Mouse (Mus musculus): ENCODE data around the gene Fkbp8.

Fkbp8 gene

DNA sequence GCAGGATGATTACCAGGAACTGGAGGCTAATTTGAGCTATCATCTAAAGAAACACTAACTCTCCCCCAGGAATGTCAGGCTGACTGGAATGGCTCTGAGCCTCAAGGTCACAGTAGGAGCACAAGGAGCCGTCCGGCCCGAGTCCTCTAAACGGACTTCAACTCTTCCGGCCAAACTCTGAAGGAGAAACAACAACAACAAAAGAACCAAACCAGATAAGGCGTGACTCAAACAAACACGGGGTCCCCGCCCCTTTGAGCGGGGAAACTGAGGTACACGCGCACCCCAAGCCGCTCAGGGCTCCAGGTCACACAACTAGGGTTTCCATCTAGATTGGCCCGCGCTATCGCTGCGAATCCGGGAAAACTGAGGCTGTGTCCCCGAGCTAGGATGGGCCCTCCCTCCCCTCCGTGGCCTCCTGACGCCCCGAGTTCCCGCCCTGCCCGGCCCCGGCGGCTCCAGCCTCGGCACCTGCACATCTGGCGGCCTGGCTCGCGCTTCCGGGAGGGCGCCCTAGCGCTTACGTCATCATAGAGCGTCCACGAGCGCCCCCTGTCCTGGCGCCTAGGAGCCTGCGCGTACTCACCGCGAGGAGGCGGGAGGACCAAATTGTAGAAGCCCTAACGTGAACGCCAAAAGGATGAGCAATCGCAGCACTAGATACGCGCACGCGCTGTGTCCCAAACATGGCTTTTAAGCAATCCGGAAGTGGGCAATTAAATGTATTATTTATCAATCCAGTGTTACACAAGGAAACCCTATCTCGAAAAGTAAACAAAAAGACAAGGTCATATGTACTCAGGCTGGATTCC, 4.7 kb upstream of the Fkbp8 start:
- in situ Hi-C loops (cut with MboI, MseI), result loop anchor here (25.0 kb wide), 1 partner anchor 1140 kb away; the partner anchor contains the start of gene Unc13a

DNA sequence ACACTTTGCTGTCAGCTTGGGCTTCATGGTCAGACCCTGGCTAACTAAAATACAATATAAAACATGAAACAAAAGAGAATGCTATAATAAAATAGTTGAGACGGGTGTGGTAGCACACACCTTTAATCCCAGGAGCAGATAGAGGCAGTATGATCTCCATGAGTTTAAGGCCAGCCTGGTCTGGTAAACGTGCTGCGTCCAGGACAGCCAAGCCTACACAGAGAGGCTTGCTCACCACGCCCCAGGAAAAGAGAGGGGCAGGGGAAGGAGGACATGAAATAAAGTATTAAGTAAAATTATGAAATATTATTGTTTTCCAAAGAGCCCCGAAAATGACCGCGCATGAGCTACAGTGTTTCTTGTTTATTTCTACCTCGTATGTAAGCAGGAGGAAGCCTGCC, 413 bp upstream of the Fkbp8 start:
- in situ Hi-C loops (cut with MboI, MseI), result no loop called here

DNA sequence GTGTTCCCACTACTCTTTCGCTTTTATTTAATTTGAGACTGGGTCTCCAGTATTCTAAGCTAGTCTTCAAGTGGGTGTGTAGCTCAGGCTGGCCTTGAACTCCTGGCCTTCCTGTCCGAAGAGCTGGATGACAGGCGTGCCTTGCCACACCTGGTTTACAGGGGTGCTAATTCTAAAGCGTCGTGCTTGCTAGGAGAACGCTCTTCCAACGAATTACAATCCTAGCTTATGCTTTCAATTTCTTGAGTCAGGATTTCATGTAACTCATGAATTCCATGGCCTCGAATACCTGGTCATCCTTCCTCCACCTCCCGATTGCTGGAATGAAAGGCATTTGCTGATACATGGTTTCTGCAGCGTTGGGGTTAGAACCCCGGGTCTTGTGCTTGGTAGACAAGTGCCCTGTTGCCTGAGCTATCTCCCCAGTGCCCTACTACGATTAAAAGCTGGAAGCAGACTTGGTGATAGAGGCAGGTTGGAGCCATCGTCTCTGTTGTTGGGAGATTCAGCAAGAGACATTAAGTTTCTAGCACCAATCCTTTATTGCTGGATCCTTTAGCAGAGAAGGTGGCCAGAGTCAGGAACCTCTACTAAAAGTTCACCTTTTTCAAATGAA, 766 bp downstream of the Fkbp8 start:
- in situ Hi-C loops (cut with MboI, MseI), result no loop called here

DNA sequence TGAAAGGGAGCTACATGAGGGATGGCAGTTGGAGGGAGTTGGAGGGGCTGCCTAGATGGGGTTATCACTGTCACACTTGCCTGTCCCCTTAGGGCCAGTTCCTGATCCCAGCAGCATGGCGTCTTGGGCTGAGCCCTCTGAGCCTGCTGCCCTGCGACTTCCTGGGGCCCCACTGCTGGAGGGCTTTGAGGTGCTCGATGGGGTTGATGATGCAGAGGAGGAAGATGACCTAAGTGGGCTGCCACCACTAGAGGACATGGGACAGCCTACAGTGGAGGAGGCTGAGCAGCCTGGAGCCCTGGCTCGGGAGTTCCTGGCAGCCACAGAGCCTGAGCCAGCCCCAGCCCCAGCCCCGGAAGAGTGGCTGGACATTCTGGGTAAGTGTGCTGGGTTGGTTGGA, 1.8 kb downstream of the Fkbp8 start:
- in situ Hi-C loops (cut with MboI, MseI), result no loop called here

DNA sequence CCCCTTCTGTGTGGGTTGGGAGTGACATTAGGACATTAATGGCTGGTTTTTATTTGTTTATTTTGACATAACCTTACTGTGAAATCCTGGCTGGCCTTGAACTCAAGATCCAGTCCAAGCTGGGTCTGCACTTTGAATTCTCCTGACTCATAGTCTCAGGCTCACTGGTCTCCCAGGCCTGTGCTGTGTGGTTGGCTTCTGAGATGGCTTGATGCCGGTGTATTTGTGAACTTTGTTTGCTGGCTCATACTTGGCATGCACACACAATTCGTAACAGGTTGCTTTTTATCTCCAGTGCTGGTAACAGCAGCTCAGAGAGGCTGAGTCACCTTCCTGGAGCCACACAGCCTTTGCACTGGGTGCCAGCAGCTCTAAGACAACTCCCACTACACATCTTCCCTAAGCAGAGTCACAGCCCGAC, 2.2 kb downstream of the Fkbp8 start:
- in situ Hi-C loops (cut with MboI, MseI), result no loop called here

DNA sequence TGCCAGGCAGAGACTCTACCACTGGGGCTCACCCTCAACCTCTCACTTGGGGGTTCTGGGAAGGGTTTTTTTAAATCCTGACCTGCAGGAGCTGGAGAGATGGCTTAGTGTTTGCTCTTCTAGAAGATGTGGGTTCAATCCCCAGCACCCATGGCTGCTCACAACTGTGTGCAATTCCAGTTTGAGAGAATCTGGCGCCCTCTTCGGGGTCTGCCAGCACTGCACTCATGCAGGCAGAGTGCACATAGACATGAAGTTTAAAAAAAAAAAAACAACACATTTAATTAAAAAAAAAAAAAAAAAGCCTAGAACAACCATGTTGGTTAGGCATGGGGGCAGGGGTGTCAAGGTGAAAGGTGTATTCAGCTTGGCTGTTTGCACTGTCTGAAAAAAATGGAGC, 2.8 kb downstream of the Fkbp8 start:
- in situ Hi-C loops (cut with MboI, MseI), result no loop called here

GRCm38 (mm10) chr8:70534281-70534680, 6.8 kb downstream of the Fkbp8 start:
- in situ Hi-C loops (cut with MboI, MseI), result no loop called here

- in situ Hi-C loops (cut with MboI, MseI), result no loop called here
Measured at GRCm38 (mm10) chr8:70535221-70535620, 7.7 kb downstream of the Fkbp8 start.

GRCm38 (mm10) chr8:70535701-70536100, 8.2 kb downstream of the Fkbp8 start:
- in situ Hi-C loops (cut with MboI, MseI), result no loop called here

- in situ Hi-C loops (cut with MboI, MseI), result no loop called here
Measured at GRCm38 (mm10) chr8:70538024-70538579, 10.6 kb downstream of the Fkbp8 start.

GRCm38 (mm10) chr8:70538633-70539076, 11.1 kb downstream of the Fkbp8 start:
- in situ Hi-C loops (cut with MboI, MseI), result no loop called here

DNA sequence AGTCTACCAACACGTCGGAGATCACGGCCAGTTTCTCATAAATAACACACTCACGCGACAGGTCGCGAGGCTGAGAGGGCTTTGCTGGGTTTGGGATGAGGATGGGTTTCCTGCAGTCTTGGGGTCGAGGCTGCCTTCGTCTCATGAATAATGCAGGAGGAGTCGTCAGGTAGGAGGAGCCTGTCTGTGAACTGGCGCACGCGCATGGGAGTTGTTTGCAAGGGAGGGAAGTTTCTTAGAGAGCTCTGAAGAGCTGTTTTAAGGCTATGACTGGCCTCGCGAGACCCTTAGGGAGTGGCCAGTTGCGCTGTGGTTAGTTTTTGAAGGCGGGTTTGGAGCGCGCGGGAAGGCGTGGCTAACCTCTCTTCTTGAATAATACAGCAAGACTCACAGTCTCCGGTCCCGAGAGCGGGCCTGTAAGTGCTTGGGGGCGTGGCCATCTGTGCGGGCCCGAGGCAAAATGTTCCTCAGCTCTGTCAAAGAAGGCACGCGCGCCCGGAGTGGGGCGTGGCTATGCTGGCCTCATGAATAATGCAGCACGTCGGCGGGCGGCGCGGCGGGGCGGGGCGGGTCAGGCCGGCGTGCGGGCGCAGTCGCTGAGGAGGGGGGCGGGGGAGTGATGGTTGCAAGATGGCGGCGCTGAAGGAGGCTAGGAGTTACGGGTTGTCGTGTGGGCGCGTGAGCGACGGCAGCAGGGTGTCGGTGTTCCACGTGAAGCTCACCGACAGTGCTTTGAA, 11.7 kb downstream of the Fkbp8 start, which contains the start of gene Ell:
TSS of gene Ell (plus strand) at position 381 of the 737 bp plus-strand sequence.
- in situ Hi-C loops (cut with MboI, MseI), result no loop called here

DNA sequence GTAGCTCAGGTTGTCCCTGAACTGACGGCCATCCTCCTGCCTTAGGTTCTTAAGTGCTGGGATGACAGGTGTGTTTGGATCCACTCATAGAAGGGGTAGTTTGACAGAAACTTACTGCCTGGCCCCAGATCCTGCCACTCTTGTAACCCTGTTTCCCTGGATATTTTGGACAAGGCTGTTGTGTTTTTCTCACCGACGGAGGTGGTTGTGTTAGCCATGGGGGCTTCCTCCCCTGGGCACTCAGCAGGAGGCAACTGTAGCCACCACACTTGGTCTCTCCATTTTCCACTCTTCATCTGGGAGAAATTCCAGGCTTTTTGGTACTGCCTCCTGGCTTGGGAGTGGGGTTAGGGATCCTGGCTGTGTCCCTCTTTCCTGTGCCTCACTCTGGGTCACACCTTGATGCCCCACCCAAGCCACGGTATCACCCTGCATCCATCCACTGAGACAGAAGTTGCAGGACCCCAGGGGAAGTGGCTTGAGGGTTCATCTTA, 12.5 kb downstream of the Fkbp8 start:
- in situ Hi-C loops (cut with MboI, MseI), result no loop called here

GRCm38 (mm10) chr8:70540507-70541071, 13.1 kb downstream of the Fkbp8 start:
- in situ Hi-C loops (cut with MboI, MseI), result no loop called here

DNA sequence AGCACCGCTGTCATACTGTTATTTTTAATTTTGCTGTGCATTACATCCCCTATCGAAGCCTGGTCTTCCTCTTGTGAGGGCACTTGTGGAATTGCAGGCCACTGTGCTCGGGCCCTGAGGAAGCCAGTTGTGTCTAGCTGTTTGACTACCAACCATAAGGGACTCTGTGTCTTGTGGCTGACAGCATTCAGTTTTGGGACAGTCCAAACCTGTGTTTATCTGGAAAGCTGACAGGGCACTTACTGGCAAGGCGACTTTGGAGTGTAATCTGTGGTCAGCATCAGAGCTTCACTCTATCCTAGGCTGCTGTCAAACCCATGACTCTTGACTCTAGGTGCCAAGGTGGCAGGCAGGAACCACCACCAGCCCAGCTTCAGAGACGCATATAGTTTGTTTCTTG, 13.6 kb downstream of the Fkbp8 start:
- in situ Hi-C loops (cut with MboI, MseI), result no loop called here

DNA sequence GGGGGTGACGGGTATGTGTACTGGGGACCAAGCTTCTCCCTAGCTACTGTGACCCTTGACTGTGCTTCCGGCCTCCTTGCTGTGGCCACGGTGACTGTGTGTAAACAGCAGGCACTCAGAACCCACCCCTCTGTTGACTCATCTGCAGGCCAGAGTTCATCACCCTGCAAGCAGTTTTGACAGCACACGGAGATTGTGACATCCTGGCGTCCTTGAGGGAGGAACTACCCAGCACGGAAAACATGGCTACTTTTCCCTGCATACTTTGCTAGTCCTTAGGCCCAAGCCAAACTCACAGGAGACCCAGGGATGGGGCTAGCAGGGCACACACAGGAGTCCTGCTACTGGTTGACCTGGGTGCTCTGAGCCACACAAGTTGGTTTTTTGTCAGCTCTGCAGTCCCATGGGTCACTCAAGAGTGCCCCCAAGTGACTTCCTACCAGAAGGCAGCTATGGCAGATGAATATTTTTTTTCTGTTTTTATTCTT, 16.7 kb downstream of the Fkbp8 start:
- in situ Hi-C loops (cut with MboI, MseI), result no loop called here

GRCm38 (mm10) chr8:70546412-70546811, 18.9 kb downstream of the Fkbp8 start:
- in situ Hi-C loops (cut with MboI, MseI), result no loop called here

DNA sequence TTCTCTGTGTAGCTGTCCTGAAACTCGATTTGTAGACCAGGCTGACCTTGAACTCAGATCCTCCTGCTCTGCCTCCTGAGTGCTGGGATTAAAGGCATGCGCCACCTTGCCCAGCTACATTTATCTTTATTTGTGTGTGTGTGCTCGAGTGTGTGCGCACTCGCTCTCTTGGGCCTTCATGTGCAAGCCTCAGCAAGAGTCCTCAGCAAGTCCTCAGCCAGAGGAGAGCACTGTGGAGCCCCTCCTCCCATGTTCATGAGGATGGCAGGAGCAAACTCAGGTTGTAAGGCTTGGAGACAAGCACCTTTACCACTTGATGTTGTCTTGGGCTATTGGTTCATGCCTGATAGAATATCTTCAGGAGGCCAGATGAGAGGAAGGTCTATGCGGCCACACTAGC, 20.2 kb downstream of the Fkbp8 start:
- in situ Hi-C loops (cut with MboI, MseI), result no loop called here

- in situ Hi-C loops (cut with MboI, MseI), result loop anchor here (5.0 kb wide), 2 partner anchors 38 to 88 kb away; no protein-coding TSS in a partner anchor
Measured at GRCm38 (mm10) chr8:70549412-70550184, 22.1 kb downstream of the Fkbp8 start.

DNA sequence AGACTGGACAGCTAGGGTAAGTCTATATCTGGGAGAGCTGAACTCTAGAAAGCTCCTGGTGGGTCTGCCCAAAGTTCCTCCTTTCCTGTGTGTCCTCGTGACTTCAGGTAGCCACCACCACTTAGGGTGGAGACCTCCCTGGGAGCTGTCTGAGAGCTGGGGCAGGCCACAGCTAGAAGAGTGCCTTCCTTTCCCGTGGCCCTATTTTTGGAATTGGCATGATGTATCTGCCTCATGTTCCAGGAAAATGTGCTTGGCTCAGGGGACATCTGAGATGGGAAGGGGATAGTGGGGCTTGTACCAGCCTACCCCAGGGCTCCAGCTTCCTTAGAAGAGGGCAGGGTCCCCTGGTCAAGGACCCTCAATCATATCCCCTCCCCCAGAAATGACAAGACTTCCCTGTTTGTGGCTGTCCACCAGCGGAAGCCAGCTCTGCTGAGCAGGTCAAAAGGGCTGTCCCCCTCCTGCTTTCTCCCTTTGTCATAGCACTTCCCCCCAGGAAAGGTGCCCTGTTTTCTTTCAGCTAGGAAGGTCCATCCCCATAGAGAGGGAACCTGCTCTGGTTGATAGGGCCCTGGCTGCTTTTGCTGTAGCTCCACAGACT, 24.1 kb downstream of the Fkbp8 start:
- in situ Hi-C loops (cut with MboI, MseI), result loop anchor here (5.0 kb wide), 2 partner anchors 36 to 86 kb away; no protein-coding TSS in a partner anchor
